Mouse (Mus musculus) layer of hippocampus, adult 2 months (tissue): ENCODE results near the gene Traip. TPM values are rescaled to one million over a fixed set of nuclear protein-coding genes. Genes with fewer than 3 reads are reported as not detected.

ENCODE experiments used
- DNase-seq, 2 experiments: peaks; one replicate each; pipeline ENCODE4 v3.0.0; 2022; ENCODE audit warnings: low spot score in 2 of 2
- H3K27ac ChIP-seq: fragments of 200-600 bp; 2 replicates; pipeline ENCODE4 v1.8.1; 2022
- H3K4me3 ChIP-seq: fragments of 200-600 bp; 2 replicates; pipeline ENCODE4 v1.8.1; 2022; ENCODE audit warnings: mild to moderate bottlenecking
- CTCF ChIP-seq: fragments of 200-600 bp; conservative IDR thresholded peaks from 2 replicates; pipeline ENCODE4 v1.8.1; 2022; ENCODE audit warnings: antibody characterized with exemption, mild to moderate bottlenecking, moderate library complexity
- total RNA-seq, 2 experiments: library from RNA; stranded (reverse); gene quantifications; 2 replicates each; pipeline ENCODE4 v1.2.3; 2021

The Traip gene
- total RNA-seq, 2 experiments from 2014 or later = 23.1 to 23.9 TPM

GRCm38 (mm10) chr9:107983421-107983890, 33.5 kb downstream of the Traip start:
- H3K4me3 ChIP-seq = peak overlapping the region; percentile 81
- DNase-seq = peak; percentile 39 to 51
- TF ChIP-seq CTCF = no peak
- peak overlapping the region; percentile 96 for H3K27ac ChIP-seq

GRCm38 (mm10) chr9:107984052-107984753, 34.3 kb downstream of the Traip start:
- DNase-seq = no peak
- Histone ChIP-seq H3K27ac (peak overlapping the region; percentile 96), H3K4me3 (peak overlapping the region; percentile 81)
- TF ChIP-seq CTCF = no peak

GRCm38 (mm10) chr9:107984754-107985055, 34.8 kb downstream of the Traip start:
- Histone ChIP-seq H3K27ac (peak overlapping the region; percentile 96), H3K4me3 (peak overlapping the region; percentile 81)
- DNase-seq = no peak
- TF ChIP-seq CTCF = no peak

GRCm38 (mm10) chr9:107985131-107986119, 35.5 kb downstream of the Traip start, which contains the start of gene Inka1:
TSS of gene Inka1 (minus strand) at chr9:107985879.
- DNase-seq = peak; percentile 68 to 73
- TF ChIP-seq CTCF = peak; percentile 42
- Histone ChIP-seq H3K4me3 (peak within 1 kb of the TSS; percentile 81), H3K27ac (peak within 1 kb of the TSS; percentile 96)

- TF ChIP-seq CTCF = peak; percentile 89
- DNase-seq = peak; percentile 77 to 84
- Histone ChIP-seq H3K27ac (peak overlapping the region; percentile 96), H3K4me3 (peak overlapping the region; percentile 81)
Observed at GRCm38 (mm10) chr9:107986376-107986775, 36.4 kb downstream of the Traip start.

GRCm38 (mm10) chr9:107987950-107988349, 38.0 kb downstream of the Traip start:
- no peak overlapping the region for H3K27ac ChIP-seq
- no peak for TF ChIP-seq CTCF
- no peak overlapping the region for H3K4me3 ChIP-seq
- DNase-seq = no peak

GRCm38 (mm10) chr9:107992197-107992596, 42.3 kb downstream of the Traip start, which contains the start of gene Cdhr4:
TSS of gene Cdhr4 (plus strand) at chr9:107992497.
- no peak for TF ChIP-seq CTCF
- no peak within 1 kb of the TSS for H3K4me3 ChIP-seq
- DNase-seq = no peak
- no peak within 1 kb of the TSS for H3K27ac ChIP-seq

- DNase-seq = no peak
- TF ChIP-seq CTCF = no peak
- no peak overlapping the region for H3K27ac ChIP-seq
- H3K4me3 ChIP-seq = no peak overlapping the region
Observed at GRCm38 (mm10) chr9:107993013-107993412, 43.1 kb downstream of the Traip start.

GRCm38 (mm10) chr9:107994464-107994863, 44.5 kb downstream of the Traip start:
- no peak for TF ChIP-seq CTCF
- DNase-seq = no peak
- H3K4me3 ChIP-seq = no peak overlapping the region
- H3K27ac ChIP-seq = no peak overlapping the region

- no peak overlapping the region for H3K27ac ChIP-seq
- no peak for TF ChIP-seq CTCF
- H3K4me3 ChIP-seq = no peak overlapping the region
- no peak for DNase-seq
Observed at GRCm38 (mm10) chr9:107995513-107995912, 45.6 kb downstream of the Traip start.

GRCm38 (mm10) chr9:107996049-107996448, 46.1 kb downstream of the Traip start, which contains the start of gene Gm20662:
TSS of gene Gm20662 (plus strand) at chr9:107996349.
- Histone ChIP-seq H3K4me3 (no peak within 1 kb of the TSS), H3K27ac (no peak within 1 kb of the TSS)
- no peak for TF ChIP-seq CTCF
- DNase-seq = no peak

GRCm38 (mm10) chr9:108001922-108002770, 52.2 kb downstream of the Traip start, which contains the start of gene Ip6k1:
TSS of gene Ip6k1 (plus strand) at chr9:108002501.
- peak within 1 kb of the TSS; percentile 100 for H3K27ac ChIP-seq
- H3K4me3 ChIP-seq = peak within 1 kb of the TSS; percentile 93
- no peak for TF ChIP-seq CTCF
- DNase-seq = peak; percentile 100
